Mouse (Mus musculus): ENCODE measurements around the gene N4bp3.

- TF ChIP-seq HCFC1 (IDR thresholded peaks at IDR 0.05; ENCODE audit: borderline replicate concordance, insufficient read depth, low read length) (no peak), ZC3H11A (IDR thresholded peaks at IDR 0.05; ENCODE audit: borderline replicate concordance, low read depth, low read length) (no peak), ZNF384 (IDR thresholded peaks at IDR 0.05; ENCODE audit: low read depth, low read length) (no peak), CHD2 (IDR thresholded peaks at IDR 0.05; ENCODE audit: low read depth, low read length) (no peak), MAFK (IDR thresholded peaks at IDR 0.05; ENCODE audit: insufficient read depth, low read depth, low read length) (no peak)
These were observed 6.4 kb downstream of the N4bp3 start for GRCm38 (mm10) chr11:51644217-51644616.

Data from ES-E14 (cell line).